Mouse (Mus musculus): ENCODE measurements around the gene Gm49388. TPM values are rescaled to one million over a fixed set of nuclear protein-coding genes. Genes with fewer than 3 reads are reported as not detected.

Gene Gm49388
- polyA plus RNA-seq, 1 experiment: 1.4 TPM

DNA sequence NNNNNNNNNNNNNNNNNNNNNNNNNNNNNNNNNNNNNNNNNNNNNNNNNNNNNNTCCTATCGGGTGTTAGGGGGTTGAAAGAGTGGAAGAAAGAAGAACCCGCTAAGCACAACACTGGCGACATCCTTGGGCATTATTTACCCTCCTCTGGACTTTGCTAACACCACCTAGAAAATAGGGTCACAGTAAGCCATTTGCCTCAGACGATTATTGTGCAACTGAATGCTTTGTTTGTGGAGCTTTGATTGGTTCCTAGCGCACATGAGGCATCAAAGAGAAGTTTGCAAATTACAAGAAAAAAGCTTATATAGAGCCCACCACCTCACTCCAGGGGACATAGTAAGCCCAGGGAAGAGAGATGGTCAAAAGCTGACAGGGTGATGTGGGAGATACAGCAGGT is 23.4 kb downstream of the Gm49388 start:
- H3K36me3 ChIP-seq (ENCODE audit: control insufficient read depth, insufficient read depth): no peaks in the 10 kb centered on the region
- H3ac ChIP-seq (ENCODE audit: control insufficient read depth, insufficient read length, low read depth): no peak overlapping the region
- H3K79me2 ChIP-seq (ENCODE audit: control insufficient read depth, insufficient read depth): no peaks in the 10 kb centered on the region
- peaks cover 4% of the 10 kb centered on the region for H3K27me3 ChIP-seq (ENCODE audit: control insufficient read depth, insufficient read depth, insufficient read length)
- TF ChIP-seq MYOD1 (IDR thresholded peaks at IDR 0.05; ENCODE audit: control insufficient read depth, insufficient read length, low read depth) (no peak), USF1 (IDR thresholded peaks at IDR 0.05; ENCODE audit: low read depth) (no peak), MYOG (IDR thresholded peaks at IDR 0.05; ENCODE audit: control insufficient read depth, extremely low read depth, insufficient read length) (no peak), CTCF (IDR thresholded peaks at IDR 0.05; ENCODE audit: control insufficient read depth, insufficient read depth, insufficient read length) (no peak), FOSL1 (IDR thresholded peaks at IDR 0.05; ENCODE audit: insufficient read depth, low read length, poor library complexity, severe bottlenecking) (no peak), CEBPB (IDR thresholded peaks at IDR 0.05; ENCODE audit: low read depth) (no peak), MAX (IDR thresholded peaks at IDR 0.05) (no peak)
- no peak overlapping the region for H3K4me3 ChIP-seq (ENCODE audit: insufficient read depth, poor library complexity, severe bottlenecking)
- no peaks in the 10 kb centered on the region for H3K79me3 ChIP-seq (ENCODE audit: low read depth)

GRCm38 (mm10) chr7:127809846-127810245 is 24.4 kb downstream of the Gm49388 start:
- TF ChIP-seq USF1 (IDR thresholded peaks at IDR 0.05; ENCODE audit: low read depth) (no peak), MYOG (IDR thresholded peaks at IDR 0.05; ENCODE audit: control insufficient read depth, extremely low read depth, insufficient read length) (no peak), MYOD1 (IDR thresholded peaks at IDR 0.05; ENCODE audit: control insufficient read depth, insufficient read length, low read depth) (no peak), CTCF (IDR thresholded peaks at IDR 0.05; ENCODE audit: control insufficient read depth, insufficient read depth, insufficient read length) (no peak), MAX (IDR thresholded peaks at IDR 0.05) (no peak), FOSL1 (IDR thresholded peaks at IDR 0.05; ENCODE audit: insufficient read depth, low read length, poor library complexity, severe bottlenecking) (no peak), CEBPB (IDR thresholded peaks at IDR 0.05; ENCODE audit: low read depth) (no peak)
- H3K79me3 ChIP-seq (ENCODE audit: low read depth): no peaks in the 10 kb centered on the region
- H3K27me3 ChIP-seq (ENCODE audit: control insufficient read depth, insufficient read depth, insufficient read length): peaks cover 4% of the 10 kb centered on the region
- no peak overlapping the region for H3ac ChIP-seq (ENCODE audit: control insufficient read depth, insufficient read length, low read depth)
- H3K4me3 ChIP-seq (ENCODE audit: insufficient read depth, poor library complexity, severe bottlenecking): no peak overlapping the region
- H3K79me2 ChIP-seq (ENCODE audit: control insufficient read depth, insufficient read depth): no peaks in the 10 kb centered on the region
- no peaks in the 10 kb centered on the region for H3K36me3 ChIP-seq (ENCODE audit: control insufficient read depth, insufficient read depth)

DNA sequence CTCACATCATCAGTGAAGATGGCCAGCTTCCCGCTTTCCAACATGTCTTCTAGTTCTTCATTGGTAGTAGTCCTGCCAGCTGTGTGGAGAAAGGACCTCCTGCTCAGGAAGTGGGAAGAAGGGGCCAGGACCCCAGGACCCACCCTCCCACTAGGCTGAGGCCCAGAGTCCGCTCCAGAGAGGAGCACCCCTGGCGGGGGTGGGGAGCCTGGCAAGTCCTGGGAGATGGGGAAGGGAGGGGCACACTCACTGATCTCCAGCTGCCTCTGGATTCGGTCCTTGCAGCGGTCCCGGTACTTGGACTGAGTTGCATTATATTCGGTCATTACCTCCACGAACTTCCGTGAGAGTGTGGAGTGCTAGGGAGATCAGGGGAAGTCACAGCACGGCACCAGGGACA is 25.2 kb downstream of the Gm49388 start:
- Histone ChIP-seq H3K4me3 (ENCODE audit: insufficient read depth, poor library complexity, severe bottlenecking) (no peak overlapping the region), H3ac (ENCODE audit: control insufficient read depth, insufficient read length, low read depth) (no peak overlapping the region), H3K79me2 (ENCODE audit: control insufficient read depth, insufficient read depth) (no peaks in the 10 kb centered on the region), H3K79me3 (ENCODE audit: low read depth) (no peaks in the 10 kb centered on the region), H3K36me3 (ENCODE audit: control insufficient read depth, insufficient read depth) (no peaks in the 10 kb centered on the region), H3K27me3 (ENCODE audit: control insufficient read depth, insufficient read depth, insufficient read length) (peaks cover 4% of the 10 kb centered on the region)
- TF ChIP-seq CTCF (IDR thresholded peaks at IDR 0.05; ENCODE audit: control insufficient read depth, insufficient read depth, insufficient read length) (no peak), MYOG (IDR thresholded peaks at IDR 0.05; ENCODE audit: control insufficient read depth, extremely low read depth, insufficient read length) (no peak), USF1 (IDR thresholded peaks at IDR 0.05; ENCODE audit: low read depth) (no peak), CEBPB (IDR thresholded peaks at IDR 0.05; ENCODE audit: low read depth) (no peak), MAX (IDR thresholded peaks at IDR 0.05) (no peak), FOSL1 (IDR thresholded peaks at IDR 0.05; ENCODE audit: insufficient read depth, low read length, poor library complexity, severe bottlenecking) (no peak), MYOD1 (IDR thresholded peaks at IDR 0.05; ENCODE audit: control insufficient read depth, insufficient read length, low read depth) (no peak)

DNA sequence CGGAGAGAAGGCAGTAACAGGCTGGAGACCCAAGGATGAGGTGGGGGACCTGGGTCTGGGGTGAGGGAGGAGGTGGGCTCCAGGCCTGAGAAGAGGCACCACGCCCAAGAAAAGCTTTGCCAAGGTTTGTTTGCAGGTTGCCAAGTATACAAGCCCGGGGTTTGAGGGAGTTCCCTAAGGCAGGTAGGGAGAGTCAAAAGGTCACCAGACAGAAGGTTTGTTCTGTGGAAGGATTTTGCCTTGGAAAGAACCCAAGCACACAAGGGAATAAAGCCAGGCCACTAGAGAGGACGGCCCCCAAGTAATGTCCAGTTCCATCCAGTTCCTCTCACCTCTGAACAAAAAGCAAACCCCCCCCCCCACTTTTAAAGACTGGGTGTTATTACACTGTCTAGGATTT is 25.8 kb downstream of the Gm49388 start:
- Histone ChIP-seq H3ac (ENCODE audit: control insufficient read depth, insufficient read length, low read depth) (no peak overlapping the region), H3K79me2 (ENCODE audit: control insufficient read depth, insufficient read depth) (no peaks in the 10 kb centered on the region), H3K4me3 (ENCODE audit: insufficient read depth, poor library complexity, severe bottlenecking) (no peak overlapping the region), H3K27me3 (ENCODE audit: control insufficient read depth, insufficient read depth, insufficient read length) (peaks cover 4% of the 10 kb centered on the region), H3K36me3 (ENCODE audit: control insufficient read depth, insufficient read depth) (no peaks in the 10 kb centered on the region), H3K79me3 (ENCODE audit: low read depth) (no peaks in the 10 kb centered on the region)
- TF ChIP-seq MYOD1 (IDR thresholded peaks at IDR 0.05; ENCODE audit: control insufficient read depth, insufficient read length, low read depth): no peak
- TF ChIP-seq USF1 (IDR thresholded peaks at IDR 0.05; ENCODE audit: low read depth): no peak
- no peak for TF ChIP-seq MYOG (IDR thresholded peaks at IDR 0.05; ENCODE audit: control insufficient read depth, extremely low read depth, insufficient read length)
- TF ChIP-seq CEBPB (IDR thresholded peaks at IDR 0.05; ENCODE audit: low read depth): no peak
- TF ChIP-seq FOSL1 (IDR thresholded peaks at IDR 0.05; ENCODE audit: insufficient read depth, low read length, poor library complexity, severe bottlenecking): no peak
- no peak for TF ChIP-seq CTCF (IDR thresholded peaks at IDR 0.05; ENCODE audit: control insufficient read depth, insufficient read depth, insufficient read length)
- no peak for TF ChIP-seq MAX (IDR thresholded peaks at IDR 0.05)

DNA sequence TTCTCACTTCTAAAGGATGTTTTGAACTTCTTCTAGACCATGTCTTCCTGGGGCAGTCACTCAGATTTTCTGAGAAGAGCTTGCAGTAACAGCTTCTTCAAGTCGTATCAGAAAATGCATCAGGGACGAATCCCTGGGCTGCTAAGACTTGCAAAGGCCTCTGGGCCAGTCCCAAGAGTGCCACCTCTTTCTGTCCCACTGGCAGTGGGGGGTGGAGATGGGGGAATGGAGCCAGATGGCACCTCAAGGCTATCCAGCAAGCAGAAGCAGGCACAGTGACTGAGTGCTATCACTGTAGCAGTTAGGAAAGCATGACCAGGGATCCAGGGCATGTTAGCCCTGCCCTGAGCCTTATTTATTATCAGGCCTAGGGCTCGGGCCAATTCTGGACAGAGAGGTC is 26.9 kb downstream of the Gm49388 start:
- no peaks in the 10 kb centered on the region for H3K79me2 ChIP-seq (ENCODE audit: control insufficient read depth, insufficient read depth)
- H3K27me3 ChIP-seq (ENCODE audit: control insufficient read depth, insufficient read depth, insufficient read length): peaks cover 4% of the 10 kb centered on the region
- TF ChIP-seq MYOD1 (IDR thresholded peaks at IDR 0.05; ENCODE audit: control insufficient read depth, insufficient read length, low read depth): no peak
- TF ChIP-seq CTCF (IDR thresholded peaks at IDR 0.05; ENCODE audit: control insufficient read depth, insufficient read depth, insufficient read length): no peak
- TF ChIP-seq FOSL1 (IDR thresholded peaks at IDR 0.05; ENCODE audit: insufficient read depth, low read length, poor library complexity, severe bottlenecking): no peak
- no peak for TF ChIP-seq MYOG (IDR thresholded peaks at IDR 0.05; ENCODE audit: control insufficient read depth, extremely low read depth, insufficient read length)
- TF ChIP-seq USF1 (IDR thresholded peaks at IDR 0.05; ENCODE audit: low read depth): no peak
- no peak for TF ChIP-seq MAX (IDR thresholded peaks at IDR 0.05)
- TF ChIP-seq CEBPB (IDR thresholded peaks at IDR 0.05; ENCODE audit: low read depth): no peak
- no peak overlapping the region for H3ac ChIP-seq (ENCODE audit: control insufficient read depth, insufficient read length, low read depth)
- H3K36me3 ChIP-seq (ENCODE audit: control insufficient read depth, insufficient read depth): no peaks in the 10 kb centered on the region
- no peak overlapping the region for H3K4me3 ChIP-seq (ENCODE audit: insufficient read depth, poor library complexity, severe bottlenecking)
- H3K79me3 ChIP-seq (ENCODE audit: low read depth): no peaks in the 10 kb centered on the region

- Histone ChIP-seq H3ac (ENCODE audit: control insufficient read depth, insufficient read length, low read depth) (no peak overlapping the region), H3K4me3 (ENCODE audit: insufficient read depth, poor library complexity, severe bottlenecking) (no peak overlapping the region), H3K79me3 (ENCODE audit: low read depth) (no peaks in the 10 kb centered on the region), H3K79me2 (ENCODE audit: control insufficient read depth, insufficient read depth) (no peaks in the 10 kb centered on the region), H3K27me3 (ENCODE audit: control insufficient read depth, insufficient read depth, insufficient read length) (peaks cover 4% of the 10 kb centered on the region), H3K36me3 (ENCODE audit: control insufficient read depth, insufficient read depth) (no peaks in the 10 kb centered on the region)
- no peak for TF ChIP-seq CEBPB (IDR thresholded peaks at IDR 0.05; ENCODE audit: low read depth)
- no peak for TF ChIP-seq CTCF (IDR thresholded peaks at IDR 0.05; ENCODE audit: control insufficient read depth, insufficient read depth, insufficient read length)
- no peak for TF ChIP-seq MYOD1 (IDR thresholded peaks at IDR 0.05; ENCODE audit: control insufficient read depth, insufficient read length, low read depth)
- TF ChIP-seq MAX (IDR thresholded peaks at IDR 0.05): no peak
- TF ChIP-seq FOSL1 (IDR thresholded peaks at IDR 0.05; ENCODE audit: insufficient read depth, low read length, poor library complexity, severe bottlenecking): no peak
- TF ChIP-seq USF1 (IDR thresholded peaks at IDR 0.05; ENCODE audit: low read depth): no peak
- TF ChIP-seq MYOG (IDR thresholded peaks at IDR 0.05; ENCODE audit: control insufficient read depth, extremely low read depth, insufficient read length): no peak
Observed at GRCm38 (mm10) chr7:127813821-127814220, 28.4 kb downstream of the Gm49388 start.

Measured in C2C12 (cell line).